Mouse (Mus musculus) stomach, postnatal 0 days (tissue): ENCODE data around the gene Tcaf3. TPM values are rescaled to one million over a fixed set of nuclear protein-coding genes. Genes with fewer than 3 reads are reported as not detected.
A peak's percentile ranks its signal among the peaks of the same experiment; 100 is the strongest.

Experiments used
- ATAC-seq: fragments of 200-750 bp; cut with Nextera tagmentation; 2 replicates; pipeline ENCODE4 v1.8.0; 2017; ENCODE audit not compliant: low FRiP score, low TSS enrichment
- DNase-seq: peaks from one replicate; pipeline ENCODE4 v3.0.0-alpha.2; 2016; ENCODE audit warnings: low spot score
- H3K27ac ChIP-seq: fragments of 300-500 bp; sonication (generic); replicated peaks from 2 replicates; pipeline ENCODE4 v1.5.1; 2014; ENCODE audit warnings: mild to moderate bottlenecking, control low read depth
- H3K27me3 ChIP-seq: fragments of 300-500 bp; sonication (generic); 2 replicates; pipeline ENCODE4 v1.6.1; 2014; ENCODE audit warnings: low read length; ENCODE audit not compliant: control insufficient read depth, insufficient read depth
- H3K36me3 ChIP-seq: fragments of 300-500 bp; sonication (generic); 2 replicates; pipeline ENCODE4 v1.6.1; 2014; ENCODE audit warnings: low read length, mixed read lengths; ENCODE audit not compliant: control insufficient read depth, insufficient read depth
- H3K4me1 ChIP-seq: fragments of 300-500 bp; sonication (generic); replicated peaks from 2 replicates; pipeline ENCODE4 v1.6.1; 2014; ENCODE audit warnings: antibody characterized with exemption; ENCODE audit not compliant: control insufficient read depth, insufficient read depth
- H3K4me2 ChIP-seq: fragments of 300-500 bp; sonication (generic); replicated peaks from 2 replicates; pipeline ENCODE4 v1.6.1; 2014; ENCODE audit warnings: low read depth, mild to moderate bottlenecking, control low read depth, moderate library complexity
- H3K4me3 ChIP-seq: fragments of 300-500 bp; sonication (generic); 2 replicates; pipeline ENCODE4 v1.5.1; 2014; ENCODE audit warnings: low read depth, low read length, control low read depth
- H3K9ac ChIP-seq: fragments of 300-500 bp; sonication (generic); 2 replicates; pipeline ENCODE4 v1.6.1; 2014; ENCODE audit warnings: mild to moderate bottlenecking, low read length, control low read depth, mixed read lengths
- H3K9me3 ChIP-seq: fragments of 300-500 bp; sonication (generic); 2 replicates; pipeline ENCODE4 v1.6.1; 2016; ENCODE audit warnings: low read length; ENCODE audit not compliant: control insufficient read depth
- CTCF ChIP-seq: IDR thresholded peaks from 2 replicates; pipeline ENCODE4 v1.5.1; 2016; ENCODE audit warnings: antibody characterized with exemption, low read depth, mild to moderate bottlenecking, moderate library complexity
- EP300 ChIP-seq: optimal IDR thresholded peaks from 2 replicates; pipeline ENCODE3; 2016; ENCODE audit warnings: antibody characterized with exemption
- WGBS: fragments of 180-500 bp; shearing (Covaris S2); extraction: QIAGEN DNeasy Blood & Tissue Kit; methylation state at CpG from one replicate; pipeline ENCODE4 v1.1.7; 2014; 5-methylcytosine and 5-hydroxymethylcytosine counted together
- polyA plus RNA-seq: library from polyadenylated mRNA; unstranded; fragments of >200 nt; fragmentation: Nextera tagmentation; extraction: Ambion mirVana; gene quantifications from 2 replicates; pipeline ENCODE4 v1.2.1, GENCODE M21; 2015

The Tcaf3 gene
- polyA plus RNA-seq, 1 experiment from 2014 or later = not detected

DNA sequence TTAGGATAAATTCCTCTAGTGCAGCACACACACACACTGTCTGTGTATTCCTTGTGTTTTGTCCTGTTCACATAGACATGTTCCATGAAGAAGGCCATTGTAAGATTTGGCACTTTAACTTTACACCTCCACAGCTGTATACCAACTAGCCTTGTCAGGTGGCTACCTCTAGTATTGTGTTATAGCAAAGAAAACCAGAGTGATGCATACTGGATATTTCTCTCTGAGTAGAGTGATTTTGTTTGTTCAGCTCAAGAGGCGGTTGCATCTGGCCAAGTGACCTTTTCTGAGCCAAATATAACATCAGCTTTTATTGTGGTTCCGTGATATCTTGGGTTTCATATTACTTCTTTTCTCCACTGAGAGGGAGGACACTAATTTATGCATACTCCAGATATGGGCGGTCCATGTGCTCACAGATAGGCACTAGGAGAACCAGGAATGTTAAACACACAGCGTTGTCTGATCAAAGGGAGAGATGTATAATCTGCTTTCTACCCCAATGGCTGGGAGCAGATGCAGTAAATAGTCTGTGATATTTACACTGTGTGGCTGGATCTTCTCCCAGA, 13.5 kb upstream of the Tcaf3 start:
- 34% methylated on average over 4 of the region's 4 CpGs for WGBS
- ATAC-seq (no peak), DNase-seq (no peak)
- no peaks in the 10 kb centered on the region for H3K4me1 ChIP-seq
- no peak overlapping the region for H3K9ac ChIP-seq
- no peak overlapping the region for H3K4me3 ChIP-seq
- H3K27me3 ChIP-seq = no peaks in the 10 kb centered on the region
- H3K4me2 ChIP-seq = no peak overlapping the region
- H3K36me3 ChIP-seq = no peaks in the 10 kb centered on the region
- H3K27ac ChIP-seq = no peak overlapping the region
- no peak for TF ChIP-seq CTCF
- no peak for TF ChIP-seq EP300
- H3K9me3 ChIP-seq = no peaks in the 10 kb centered on the region

DNA sequence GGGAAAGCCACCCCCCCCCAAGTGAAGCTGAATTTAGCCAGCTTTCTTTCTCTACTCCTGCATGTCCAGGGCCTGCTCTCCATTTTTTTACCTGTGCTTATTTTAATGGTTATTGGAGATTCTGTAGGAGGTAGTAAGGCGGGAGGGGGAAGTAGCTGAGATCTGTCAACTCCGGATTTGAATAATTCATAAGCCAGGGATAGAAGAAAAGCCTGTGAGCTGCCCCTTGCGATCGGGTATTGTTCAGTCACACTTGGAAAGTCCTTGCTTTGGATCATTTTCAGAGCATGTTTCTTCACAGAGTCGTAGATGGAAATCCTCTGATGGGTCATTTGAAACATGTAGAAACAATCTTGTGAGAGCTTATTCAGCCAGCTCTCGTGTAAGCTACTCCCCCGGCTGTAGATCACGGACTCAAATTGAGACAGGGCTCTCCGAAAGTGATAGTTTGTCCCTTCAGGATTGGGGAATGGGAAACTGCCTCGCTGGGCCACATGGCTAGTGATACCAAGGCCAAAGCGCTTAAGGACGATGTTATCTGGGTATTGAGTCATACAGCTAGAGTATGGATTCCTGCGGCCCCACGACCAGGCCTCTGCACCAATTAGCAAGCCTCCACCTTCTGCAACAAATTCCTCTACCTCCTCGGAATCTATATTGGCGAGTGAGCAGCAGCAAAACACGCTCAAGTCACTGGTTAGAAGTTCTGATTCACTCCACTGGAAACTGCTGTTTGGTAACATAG, 4.2 kb downstream of the Tcaf3 start:
- H3K9ac ChIP-seq = no peak overlapping the region
- WGBS = 77% methylated on average over 17 of the region's 17 CpGs
- no peaks in the 10 kb centered on the region for H3K27me3 ChIP-seq
- TF ChIP-seq CTCF = no peak
- no peak for TF ChIP-seq EP300
- no peak overlapping the region for H3K4me2 ChIP-seq
- H3K36me3 ChIP-seq = no peaks in the 10 kb centered on the region
- DNase-seq (no peak), ATAC-seq (no peak)
- no peaks in the 10 kb centered on the region for H3K4me1 ChIP-seq
- no peak overlapping the region for H3K4me3 ChIP-seq
- no peaks in the 10 kb centered on the region for H3K9me3 ChIP-seq
- no peak overlapping the region for H3K27ac ChIP-seq

DNA sequence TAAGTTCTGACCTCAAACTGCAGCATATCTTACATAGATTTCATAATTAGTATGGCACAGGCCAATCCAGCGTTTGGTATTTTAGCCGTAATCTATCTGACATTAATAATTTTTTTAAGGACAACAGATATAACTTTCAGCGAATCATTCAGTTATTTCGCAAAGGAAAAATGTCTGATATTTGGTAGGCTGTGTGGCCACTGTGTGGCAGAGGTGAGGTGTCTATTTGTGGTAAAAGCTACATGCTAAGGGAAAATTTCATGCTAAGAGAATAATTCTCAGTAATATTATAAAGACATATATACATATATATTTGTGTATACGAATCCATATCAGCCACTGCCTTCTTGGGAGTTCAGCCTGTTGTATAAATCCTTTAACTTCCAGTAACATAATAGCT, 10.9 kb downstream of the Tcaf3 start:
- H3K4me2 ChIP-seq = no peak overlapping the region
- ATAC-seq (no peak), DNase-seq (no peak)
- no peaks in the 10 kb centered on the region for H3K27me3 ChIP-seq
- no peak overlapping the region for H3K4me3 ChIP-seq
- WGBS = 78% methylated on average over 5 of the region's 5 CpGs
- no peaks in the 10 kb centered on the region for H3K9me3 ChIP-seq
- H3K27ac ChIP-seq = no peak overlapping the region
- no peaks in the 10 kb centered on the region for H3K4me1 ChIP-seq
- no peaks in the 10 kb centered on the region for H3K36me3 ChIP-seq
- H3K9ac ChIP-seq = no peak overlapping the region
- TF ChIP-seq EP300 = no peak
- peak; percentile 43 for TF ChIP-seq CTCF

DNA sequence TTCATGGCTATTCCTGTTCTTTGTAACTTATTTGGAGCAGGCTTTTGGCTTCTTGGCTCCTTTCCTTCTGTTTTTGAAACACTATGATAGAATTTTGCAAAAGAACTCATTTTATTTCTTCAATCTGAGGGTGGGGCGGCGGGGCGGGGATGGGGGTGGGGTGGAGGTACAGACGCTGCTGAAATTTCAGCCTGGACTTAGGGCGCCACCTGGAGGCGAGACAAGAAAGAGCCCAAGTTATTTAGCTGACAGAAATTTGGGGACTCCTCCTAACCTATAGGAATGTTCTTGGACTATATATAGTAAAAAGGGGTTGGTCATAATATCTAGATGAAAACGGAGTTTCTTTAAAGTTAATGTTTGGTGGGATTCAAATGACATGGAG, 14.0 kb downstream of the Tcaf3 start:
- TF ChIP-seq CTCF (peak; percentile 76), EP300 (no peak)
- Histone ChIP-seq H3K27me3 (no peaks in the 10 kb centered on the region), H3K4me1 (no peaks in the 10 kb centered on the region), H3K9ac (no peak overlapping the region), H3K4me3 (no peak overlapping the region), H3K36me3 (no peaks in the 10 kb centered on the region), H3K4me2 (peak overlapping the region; percentile 41), H3K9me3 (no peaks in the 10 kb centered on the region), H3K27ac (no peak overlapping the region)
- DNase-seq (peak; percentile 69), ATAC-seq (no peak)
- WGBS = under 1% methylated on average over 7 of the region's 7 CpGs

DNA sequence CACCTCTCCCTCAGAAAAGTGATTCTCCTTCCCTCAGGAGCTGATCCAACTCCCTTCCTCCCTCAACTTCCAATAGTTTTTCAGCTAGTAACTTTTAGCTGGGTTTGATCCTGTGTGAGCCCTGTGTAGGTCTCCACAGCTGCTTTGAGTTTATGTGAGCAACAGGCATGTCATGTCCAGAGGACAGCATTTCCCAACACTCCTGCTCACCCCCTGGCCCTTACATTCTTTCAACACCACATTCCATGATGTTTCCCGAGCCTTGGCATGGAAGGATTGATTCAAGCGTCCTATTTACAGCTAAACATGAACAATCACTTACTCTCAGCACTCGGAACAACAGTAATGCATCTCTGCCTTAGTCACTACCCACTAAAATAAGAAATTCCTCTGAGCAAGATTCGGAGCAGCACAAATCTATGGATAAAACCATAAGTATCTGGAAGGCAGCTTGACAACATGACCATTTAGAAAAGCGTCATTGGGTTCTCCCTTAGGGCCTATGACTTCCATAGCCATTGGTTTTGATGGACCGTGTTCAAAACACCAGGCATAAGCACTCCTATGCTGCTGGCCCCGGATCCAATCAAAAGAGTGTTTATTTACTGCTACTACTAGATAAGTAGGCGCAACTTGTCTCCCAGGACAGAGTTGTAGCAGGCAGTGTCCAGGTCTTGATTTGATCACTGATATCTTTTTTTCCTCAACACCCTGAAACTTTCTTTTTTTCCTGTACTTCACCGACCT, 14.6 kb downstream of the Tcaf3 start:
- DNase-seq (no peak), ATAC-seq (no peak)
- no peaks in the 10 kb centered on the region for H3K9me3 ChIP-seq
- no peak overlapping the region for H3K9ac ChIP-seq
- WGBS = 50% methylated on average over 9 of the region's 9 CpGs
- no peak overlapping the region for H3K27ac ChIP-seq
- no peak overlapping the region for H3K4me3 ChIP-seq
- no peaks in the 10 kb centered on the region for H3K36me3 ChIP-seq
- TF ChIP-seq EP300 (no peak), CTCF (no peak)
- H3K27me3 ChIP-seq = no peaks in the 10 kb centered on the region
- H3K4me2 ChIP-seq = peak overlapping the region; percentile 41
- no peaks in the 10 kb centered on the region for H3K4me1 ChIP-seq

DNA sequence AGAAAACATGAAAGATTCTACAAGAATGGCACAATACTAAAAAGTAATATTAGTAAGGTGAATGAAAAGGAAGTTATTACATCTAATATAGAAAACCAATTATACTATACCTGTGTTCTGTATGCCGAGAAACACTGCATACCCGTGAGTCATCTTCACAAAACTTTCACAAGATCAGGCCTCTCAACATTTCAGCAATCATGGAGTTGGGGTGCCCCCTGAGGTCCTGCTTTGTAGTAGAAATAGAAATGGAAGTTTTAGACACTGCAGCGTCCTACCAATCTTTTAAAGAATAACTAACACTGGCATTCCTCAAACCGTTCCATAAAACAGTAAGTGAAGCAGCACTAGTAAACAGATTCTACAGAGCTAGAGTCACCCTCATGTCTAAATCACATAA, 18.8 kb downstream of the Tcaf3 start:
- 66% methylated on average over 4 of the region's 4 CpGs for WGBS

More for the DNA sequence above, 18.8 kb downstream of the Tcaf3 start:
- H3K36me3 ChIP-seq = no peaks in the 10 kb centered on the region
- no peak overlapping the region for H3K4me3 ChIP-seq
- no peaks in the 10 kb centered on the region for H3K4me1 ChIP-seq
- ATAC-seq (no peak), DNase-seq (no peak)
- no peaks in the 10 kb centered on the region for H3K9me3 ChIP-seq
- H3K4me2 ChIP-seq = no peak overlapping the region
- H3K27me3 ChIP-seq = no peaks in the 10 kb centered on the region
- H3K27ac ChIP-seq = no peak overlapping the region
- TF ChIP-seq CTCF (peak; percentile 40), EP300 (no peak)
- no peak overlapping the region for H3K9ac ChIP-seq
